Mouse (Mus musculus): ENCODE data around the gene Capn7. TPM values are rescaled to one million over a fixed set of nuclear protein-coding genes. Genes with fewer than 3 reads are reported as not detected.

Gene Capn7
- polyA plus RNA-seq, 1 experiment: 16.9 TPM

DNA sequence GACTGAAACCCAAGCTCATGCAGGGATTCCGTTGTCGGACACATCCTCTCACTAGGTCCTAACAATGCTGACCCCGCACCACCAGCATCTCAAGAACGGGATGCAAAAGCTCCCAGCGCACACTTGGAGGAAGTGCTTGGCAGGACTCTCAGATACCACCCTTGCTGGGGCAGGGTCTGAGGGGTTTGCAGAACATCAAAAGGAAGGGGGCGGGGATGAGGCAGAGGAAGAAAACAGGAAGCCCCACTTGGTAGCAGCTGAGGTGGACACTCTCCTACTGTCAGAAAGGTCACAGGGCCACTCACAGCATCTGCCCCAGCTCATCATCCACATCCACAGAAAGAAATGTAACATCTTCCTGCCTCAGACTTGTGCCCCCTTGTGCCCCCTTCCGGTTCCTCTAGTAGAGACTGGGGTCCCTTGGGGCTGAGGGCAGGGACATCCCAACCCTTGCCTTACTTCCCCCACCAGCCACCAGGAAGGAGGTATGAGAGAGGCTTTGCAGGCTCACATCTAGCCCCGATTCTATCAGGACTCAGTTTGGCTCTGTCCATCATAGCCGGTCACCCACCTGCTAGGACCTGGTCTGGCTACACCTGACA is 73.8 kb downstream of the Capn7 start:
- Histone ChIP-seq H3K4me3 (ENCODE audit: insufficient read depth, low read depth, low read length) (no peak overlapping the region), H3K4me1 (ENCODE audit: control insufficient read depth, insufficient read depth, insufficient read length, low read length) (peaks cover 82% of the 10 kb centered on the region), H3K27ac (replicated peaks; ENCODE audit: low read depth, low read length) (peak overlapping the region; percentile 77)

DNA sequence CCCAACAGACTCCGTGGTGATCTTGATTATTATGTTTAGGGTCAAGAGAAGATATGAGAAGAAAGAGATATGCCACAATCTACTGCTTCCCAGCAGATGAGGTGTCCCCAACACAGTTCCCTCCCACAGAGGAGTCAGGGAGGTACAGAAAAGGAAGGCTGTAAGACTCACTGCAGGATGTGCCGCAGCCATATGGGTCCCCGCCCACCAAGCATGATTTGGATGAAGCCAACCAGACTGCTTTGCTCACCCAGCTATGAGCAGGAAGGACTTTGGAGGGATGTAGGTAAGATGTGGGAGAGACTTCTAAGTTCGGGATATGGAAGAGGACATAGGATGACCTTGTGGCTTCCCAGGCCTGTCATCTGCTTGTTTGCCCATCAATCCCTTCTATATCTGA is 74.3 kb downstream of the Capn7 start:
- Histone ChIP-seq H3K4me1 (ENCODE audit: control insufficient read depth, insufficient read depth, insufficient read length, low read length) (peaks cover 83% of the 10 kb centered on the region), H3K4me3 (ENCODE audit: insufficient read depth, low read depth, low read length) (no peak overlapping the region), H3K27ac (replicated peaks; ENCODE audit: low read depth, low read length) (peak overlapping the region; percentile 77)

DNA sequence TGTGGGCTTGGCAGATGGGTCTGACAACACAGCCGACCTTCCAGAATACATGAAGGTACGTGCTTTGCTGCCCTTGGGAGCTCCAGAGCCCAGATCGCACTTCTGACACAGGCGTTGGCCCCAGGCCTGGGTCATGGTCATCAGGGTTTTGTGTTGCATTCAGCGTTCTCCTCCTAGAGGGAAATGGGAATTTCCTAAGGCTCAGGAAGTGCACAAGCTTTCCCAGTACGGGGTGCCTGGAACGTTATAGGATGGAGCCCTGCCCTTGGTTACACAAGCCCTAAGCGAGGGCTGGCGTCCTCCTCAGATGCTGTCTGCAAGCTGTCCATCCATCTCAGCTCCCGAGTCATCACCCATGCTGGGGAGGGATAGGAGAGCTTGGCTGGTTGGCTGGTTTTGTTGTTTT is 76.2 kb downstream of the Capn7 start:
- Histone ChIP-seq H3K4me1 (ENCODE audit: control insufficient read depth, insufficient read depth, insufficient read length, low read length) (peaks cover 87% of the 10 kb centered on the region), H3K4me3 (ENCODE audit: insufficient read depth, low read depth, low read length) (no peak overlapping the region), H3K27ac (replicated peaks; ENCODE audit: low read depth, low read length) (peak overlapping the region; percentile 77)

DNA sequence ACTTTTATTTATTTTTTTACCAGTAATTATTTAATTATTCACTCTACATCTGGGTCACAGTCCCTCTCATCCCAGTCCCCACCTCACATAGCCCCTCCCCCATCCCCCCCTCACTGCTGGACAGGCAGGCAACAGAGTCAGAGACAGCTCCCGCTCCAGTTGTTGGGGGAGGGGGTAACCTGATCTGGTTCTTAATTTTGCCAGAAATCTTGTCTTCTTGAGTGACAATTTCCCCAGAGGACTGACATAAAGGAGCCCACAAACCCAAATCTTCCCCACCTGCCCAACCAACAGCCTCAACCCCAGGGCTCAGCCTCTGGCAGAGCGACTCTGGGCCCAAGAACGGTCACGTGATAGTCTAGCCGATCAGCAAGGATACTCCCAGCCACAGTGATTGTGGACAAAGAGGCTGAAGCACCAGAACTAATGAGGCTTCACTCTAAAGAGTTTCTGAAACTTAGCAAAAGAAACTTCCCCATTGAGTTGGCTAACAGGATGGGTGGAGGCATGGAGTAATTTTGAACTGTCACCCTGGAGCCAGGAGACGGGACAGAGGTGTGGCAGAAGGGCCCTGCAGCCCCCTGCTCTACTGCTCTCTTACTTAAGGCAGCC is 77.1 kb downstream of the Capn7 start:
- H3K4me1 ChIP-seq (ENCODE audit: control insufficient read depth, insufficient read depth, insufficient read length, low read length): peaks cover 82% of the 10 kb centered on the region
- peak overlapping the region; percentile 82 for H3K27ac ChIP-seq (replicated peaks; ENCODE audit: low read depth, low read length)

DNA sequence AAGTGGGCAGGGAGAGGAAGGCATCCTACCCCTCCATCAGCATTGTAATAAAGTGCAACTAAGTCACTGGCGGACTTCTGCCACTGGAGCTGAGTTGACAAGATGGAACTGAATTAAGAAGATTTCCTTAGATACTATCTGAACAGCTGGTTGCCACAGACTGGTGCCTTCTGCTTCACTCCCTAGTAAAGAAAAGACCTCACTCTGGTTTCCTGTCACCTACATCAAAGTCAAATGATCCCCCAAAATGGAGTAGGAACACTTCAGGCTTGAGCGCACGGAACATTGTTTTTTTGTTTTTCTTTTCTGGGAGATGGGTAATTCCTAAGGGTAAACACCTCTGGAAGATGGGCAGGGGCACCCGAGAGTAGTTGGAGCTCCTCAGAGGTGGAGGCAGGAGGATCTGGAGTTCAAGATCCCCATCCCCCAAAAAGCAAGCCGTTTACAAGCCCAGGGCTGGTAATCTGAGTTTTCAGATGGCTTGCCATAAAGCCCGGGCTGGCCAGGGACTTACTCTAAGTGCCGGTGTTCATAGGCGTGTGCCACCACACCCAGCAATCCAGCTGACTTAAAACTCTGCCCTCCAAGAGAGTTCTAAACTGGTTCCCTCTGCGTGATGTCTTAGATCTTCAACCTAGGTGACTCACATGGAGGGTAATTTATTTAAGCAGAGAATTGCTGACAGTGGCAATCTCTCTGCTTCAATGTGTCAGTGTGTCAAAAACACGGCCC is 78.0 kb downstream of the Capn7 start:
- H3K4me3 ChIP-seq (ENCODE audit: insufficient read depth, low read depth, low read length): no peak overlapping the region
- peaks cover 82% of the 10 kb centered on the region for H3K4me1 ChIP-seq (ENCODE audit: control insufficient read depth, insufficient read depth, insufficient read length, low read length)
- H3K27ac ChIP-seq (replicated peaks; ENCODE audit: low read depth, low read length): peak overlapping the region; percentile 82

More for the DNA sequence above, 77.1 kb downstream of the Capn7 start:
- no peak overlapping the region for H3K4me3 ChIP-seq (ENCODE audit: insufficient read depth, low read depth, low read length)

DNA sequence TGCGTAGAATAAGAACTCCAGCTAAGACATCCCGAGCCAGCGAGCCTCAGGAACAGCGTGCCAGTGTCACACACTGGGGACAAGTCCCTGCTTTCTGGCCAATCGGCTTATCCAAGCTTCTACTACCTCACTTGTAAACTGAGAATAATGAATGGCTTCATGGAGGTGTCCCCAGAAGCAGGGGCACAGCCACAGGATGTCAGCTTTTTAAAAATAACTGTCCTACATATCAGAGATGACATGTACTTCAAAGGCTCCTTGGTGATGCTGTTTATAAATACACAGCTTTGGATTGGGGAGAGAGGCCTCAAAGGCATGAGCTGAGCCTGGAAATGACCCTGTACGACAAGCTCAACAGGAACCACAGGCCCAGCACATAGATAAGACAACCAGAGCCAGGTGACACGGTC is 78.5 kb downstream of the Capn7 start:
- peaks cover 82% of the 10 kb centered on the region for H3K4me1 ChIP-seq (ENCODE audit: control insufficient read depth, insufficient read depth, insufficient read length, low read length)
- peak overlapping the region; percentile 82 for H3K27ac ChIP-seq (replicated peaks; ENCODE audit: low read depth, low read length)
- H3K4me3 ChIP-seq (ENCODE audit: insufficient read depth, low read depth, low read length): no peak overlapping the region

DNA sequence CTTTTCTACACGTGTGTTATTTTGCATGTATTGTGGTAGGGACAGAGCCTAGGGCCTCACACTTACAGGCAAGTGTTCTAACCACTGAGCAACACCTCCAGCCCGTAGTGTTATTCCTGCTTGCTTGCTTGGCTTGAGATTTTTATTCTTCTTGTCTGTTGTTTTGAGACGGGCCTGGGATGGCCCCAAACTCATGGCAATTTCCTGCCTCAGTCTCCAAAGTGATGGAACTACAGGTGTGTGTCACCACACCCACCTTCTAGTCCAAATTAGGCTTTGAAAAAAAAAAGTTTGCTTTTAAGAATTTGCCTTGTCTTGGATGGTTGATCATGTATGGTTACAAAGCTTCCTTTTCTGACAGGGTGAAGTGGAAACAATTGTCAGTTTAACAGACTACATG is 80.0 kb downstream of the Capn7 start:
- Histone ChIP-seq H3K27ac (replicated peaks; ENCODE audit: low read depth, low read length) (peak overlapping the region; percentile 36), H3K4me1 (ENCODE audit: control insufficient read depth, insufficient read depth, insufficient read length, low read length) (peaks cover 79% of the 10 kb centered on the region), H3K4me3 (ENCODE audit: insufficient read depth, low read depth, low read length) (no peak overlapping the region)

DNA sequence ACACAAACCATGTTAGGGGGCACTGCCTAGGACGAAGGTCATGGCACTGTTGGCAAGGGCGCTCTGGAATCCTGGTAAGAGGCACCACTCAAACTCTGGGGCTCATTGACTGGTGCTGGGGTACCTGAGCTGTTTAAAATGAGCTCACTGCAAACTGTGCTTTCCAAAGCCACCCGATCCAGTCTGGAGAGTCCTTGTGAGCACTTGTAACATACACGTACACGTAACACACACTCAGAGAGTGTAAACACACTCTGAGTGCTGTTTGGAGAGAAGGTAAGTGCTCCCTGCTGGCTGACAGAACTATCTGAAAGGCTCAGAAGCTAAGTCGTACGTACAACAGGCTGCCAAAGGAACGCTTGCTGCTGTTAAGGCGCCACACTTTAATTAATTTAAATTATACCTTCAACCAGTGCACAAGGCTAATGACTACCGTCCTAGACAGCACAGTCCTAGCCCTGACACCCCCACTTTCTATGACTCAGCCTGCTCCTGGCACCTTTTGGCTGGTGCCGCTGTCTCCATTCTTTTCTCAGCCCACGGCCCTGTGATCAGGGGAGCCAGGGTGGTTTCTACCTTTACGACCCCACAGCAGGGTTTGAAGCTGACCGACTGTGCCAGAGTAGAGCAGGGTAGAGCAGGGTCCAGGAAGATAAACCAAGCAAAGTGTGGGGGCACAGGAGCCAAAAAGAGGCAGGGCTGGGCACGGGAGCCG is 80.6 kb downstream of the Capn7 start:
- Histone ChIP-seq H3K4me1 (ENCODE audit: control insufficient read depth, insufficient read depth, insufficient read length, low read length) (peaks cover 80% of the 10 kb centered on the region), H3K27ac (replicated peaks; ENCODE audit: low read depth, low read length) (peak overlapping the region; percentile 36), H3K4me3 (ENCODE audit: insufficient read depth, low read depth, low read length) (no peak overlapping the region)

DNA sequence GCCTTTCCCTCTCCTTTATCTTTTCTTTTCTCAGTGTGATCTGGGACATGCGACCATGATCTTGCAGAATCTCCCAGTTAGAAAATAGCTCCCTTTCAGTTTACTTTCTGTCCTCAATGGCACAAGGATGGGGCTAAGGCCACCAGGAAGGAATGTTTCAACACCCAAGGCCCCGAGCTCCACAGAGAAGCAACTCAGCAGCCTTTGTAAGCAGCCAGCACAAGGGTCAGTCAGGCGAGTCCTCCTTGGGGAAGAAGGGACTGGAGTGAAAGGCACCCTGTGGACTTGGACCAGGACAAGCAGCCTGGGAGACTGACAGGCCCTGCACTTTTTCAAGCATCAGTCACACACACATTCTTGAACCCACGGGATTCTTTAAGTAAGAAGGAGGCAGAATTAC is 82.8 kb downstream of the Capn7 start:
- Histone ChIP-seq H3K4me1 (ENCODE audit: control insufficient read depth, insufficient read depth, insufficient read length, low read length) (peaks cover 75% of the 10 kb centered on the region), H3K27ac (replicated peaks; ENCODE audit: low read depth, low read length) (peak overlapping the region; percentile 29), H3K4me3 (ENCODE audit: insufficient read depth, low read depth, low read length) (no peak overlapping the region)

DNA sequence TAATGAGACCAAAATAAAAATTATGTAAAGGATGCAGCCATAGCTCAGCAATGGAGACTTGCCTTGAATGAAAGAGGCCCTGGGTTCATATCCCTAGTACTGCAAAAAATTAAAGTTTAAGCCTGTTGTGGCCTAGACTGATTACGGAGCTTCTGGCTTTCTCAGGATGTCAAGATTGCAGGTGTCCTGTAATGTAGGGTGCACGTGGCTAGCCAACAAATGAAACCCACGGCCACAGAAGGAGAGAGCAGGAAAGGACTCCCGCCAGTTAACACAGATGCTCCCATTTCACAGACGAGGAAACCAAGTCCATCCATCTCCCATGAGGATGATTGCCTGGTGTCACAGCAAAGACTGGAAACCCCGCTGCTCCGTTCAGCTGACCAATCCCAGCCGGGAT is 83.7 kb downstream of the Capn7 start:
- Histone ChIP-seq H3K4me3 (ENCODE audit: insufficient read depth, low read depth, low read length) (no peak overlapping the region), H3K4me1 (ENCODE audit: control insufficient read depth, insufficient read depth, insufficient read length, low read length) (peaks cover 66% of the 10 kb centered on the region), H3K27ac (replicated peaks; ENCODE audit: low read depth, low read length) (peak overlapping the region; percentile 29; the same call in 1 of the 2 replicates)

DNA sequence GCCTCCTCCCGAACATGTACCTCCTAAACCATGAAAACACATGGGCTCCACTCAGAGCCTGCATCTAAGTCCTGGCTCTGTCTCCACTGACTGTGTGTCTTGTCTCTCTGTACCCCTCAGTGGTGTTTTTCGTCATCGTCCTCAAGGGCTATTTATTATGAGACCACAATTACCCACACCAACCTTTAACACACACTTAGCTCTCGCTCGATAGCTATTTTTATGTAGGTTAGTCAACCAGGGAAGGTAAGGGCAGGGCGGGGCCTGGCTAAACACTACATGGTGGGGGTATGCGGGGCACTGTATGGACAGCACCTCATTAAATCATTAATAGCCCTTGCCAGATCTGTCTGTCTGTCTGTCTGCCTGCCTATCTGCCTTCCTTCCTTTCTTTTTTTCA is 84.1 kb downstream of the Capn7 start:
- Histone ChIP-seq H3K4me1 (ENCODE audit: control insufficient read depth, insufficient read depth, insufficient read length, low read length) (peaks cover 64% of the 10 kb centered on the region), H3K27ac (replicated peaks; ENCODE audit: low read depth, low read length) (0 out of 2 replicates have a peak overlapping the region, but pooled peaks have one; percentile 6), H3K4me3 (ENCODE audit: insufficient read depth, low read depth, low read length) (no peak overlapping the region)

DNA sequence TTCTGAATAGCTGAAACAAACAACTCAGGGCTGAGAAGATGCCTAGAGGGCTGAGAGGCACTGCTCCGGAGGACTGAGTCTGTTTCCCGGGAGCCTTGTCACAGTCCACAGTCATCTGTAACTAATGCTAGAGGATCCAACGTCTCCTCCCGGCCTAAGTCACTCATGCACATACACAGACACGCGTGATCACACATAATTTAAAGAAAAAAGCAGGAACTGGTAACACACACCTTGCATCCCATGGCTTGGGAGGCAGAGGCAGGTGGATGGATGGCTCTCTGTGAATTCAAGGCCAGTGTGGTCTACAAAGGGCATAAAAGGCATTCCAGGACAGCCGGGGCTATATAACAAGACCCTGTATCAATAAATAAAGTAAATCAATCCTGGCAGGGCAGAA is 84.5 kb downstream of the Capn7 start:
- no peak overlapping the region for H3K4me3 ChIP-seq (ENCODE audit: insufficient read depth, low read depth, low read length)
- peaks cover 62% of the 10 kb centered on the region for H3K4me1 ChIP-seq (ENCODE audit: control insufficient read depth, insufficient read depth, insufficient read length, low read length)
- H3K27ac ChIP-seq (replicated peaks; ENCODE audit: low read depth, low read length): no peak overlapping the region; the same call in 1 of the 2 replicates

Measured in brown adipose tissue, adult 24 weeks (tissue).